Mouse (Mus musculus): ENCODE results near the gene Grk5. TPM values are rescaled to one million over a fixed set of nuclear protein-coding genes. Genes with fewer than 3 reads are reported as not detected.

The Grk5 gene
- polyA plus RNA-seq, 1 experiment from 2014 or later, result 3.5 TPM

- ATAC-seq (replicated peaks; ENCODE audit: extremely low read depth, insufficient read depth, low FRiP score), result no peak
- 0 out of 2 replicates have a peak, but pooled peaks cover 2% of the 10 kb centered on the region for H3K4me1 ChIP-seq (ENCODE audit: control insufficient read depth, insufficient read depth, low read length)
- H3K9ac ChIP-seq (ENCODE audit: low read length), result no peak overlapping the region
- H3K4me2 ChIP-seq (ENCODE audit: low read depth, low read length), result no peak overlapping the region
- H3K36me3 ChIP-seq (ENCODE audit: control insufficient read depth, insufficient read depth), result peaks cover 3% of the 10 kb centered on the region; the same call in 1 of the 2 replicates
- H3K9me3 ChIP-seq (replicated peaks; ENCODE audit: control insufficient read depth, low read length), result 0 out of 2 replicates have a peak, but pooled peaks cover 5% of the 10 kb centered on the region
- H3K27me3 ChIP-seq (ENCODE audit: control insufficient read depth, insufficient read depth, low read length), result no peaks in the 10 kb centered on the region
- no peak overlapping the region for H3K27ac ChIP-seq (ENCODE audit: low read length)
- no peak overlapping the region for H3K4me3 ChIP-seq (ENCODE audit: low read length)
Observed at GRCm38 (mm10) chr19:61052786-61053185, 163.2 kb downstream of the Grk5 start.

GRCm38 (mm10) chr19:61056783-61057410 is 167.3 kb downstream of the Grk5 start:
- Histone ChIP-seq H3K9me3 (replicated peaks; ENCODE audit: control insufficient read depth, low read length) (0 out of 2 replicates have a peak, but pooled peaks cover 5% of the 10 kb centered on the region), H3K36me3 (ENCODE audit: control insufficient read depth, insufficient read depth) (peaks cover 3% of the 10 kb centered on the region; the same call in 1 of the 2 replicates), H3K9ac (ENCODE audit: low read length) (no peak overlapping the region), H3K27ac (ENCODE audit: low read length) (no peak overlapping the region), H3K27me3 (ENCODE audit: control insufficient read depth, insufficient read depth, low read length) (no peaks in the 10 kb centered on the region), H3K4me1 (ENCODE audit: control insufficient read depth, insufficient read depth, low read length) (0 out of 2 replicates have a peak, but pooled peaks cover 2% of the 10 kb centered on the region), H3K4me2 (ENCODE audit: low read depth, low read length) (no peak overlapping the region), H3K4me3 (ENCODE audit: low read length) (no peak overlapping the region)
- no peak for ATAC-seq (replicated peaks; ENCODE audit: extremely low read depth, insufficient read depth, low FRiP score)
- 54% methylated on average over 5 of the region's 5 CpGs for WGBS

DNA sequence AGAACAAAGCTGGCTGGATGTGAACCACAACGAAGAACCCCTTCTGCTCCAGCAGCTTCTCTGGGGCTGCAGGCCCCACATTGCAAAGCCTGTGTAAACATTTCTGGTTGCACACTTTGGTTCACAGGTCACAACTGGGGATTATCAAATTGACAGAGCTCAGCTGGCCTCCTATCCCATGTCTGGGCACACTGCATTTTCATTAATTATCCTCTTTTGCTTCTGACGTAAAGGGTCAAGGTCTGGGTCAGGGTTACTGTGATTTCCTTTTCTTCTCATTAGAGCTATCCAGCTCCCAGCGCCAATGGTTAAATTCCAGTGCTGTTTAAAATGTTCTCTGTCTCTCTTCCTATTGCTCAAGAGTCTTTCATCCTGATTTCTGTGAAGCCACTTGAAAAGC is 168.0 kb downstream of the Grk5 start:
- Histone ChIP-seq H3K9ac (ENCODE audit: low read length) (no peak overlapping the region), H3K4me3 (ENCODE audit: low read length) (no peak overlapping the region), H3K36me3 (ENCODE audit: control insufficient read depth, insufficient read depth) (peaks cover 3% of the 10 kb centered on the region; the same call in 1 of the 2 replicates), H3K4me1 (ENCODE audit: control insufficient read depth, insufficient read depth, low read length) (0 out of 2 replicates have a peak, but pooled peaks cover 2% of the 10 kb centered on the region), H3K9me3 (replicated peaks; ENCODE audit: control insufficient read depth, low read length) (0 out of 2 replicates have a peak, but pooled peaks cover 5% of the 10 kb centered on the region), H3K4me2 (ENCODE audit: low read depth, low read length) (no peak overlapping the region), H3K27ac (ENCODE audit: low read length) (no peak overlapping the region), H3K27me3 (ENCODE audit: control insufficient read depth, insufficient read depth, low read length) (no peaks in the 10 kb centered on the region)
- WGBS, result 38% methylated on average over 3 of the region's 3 CpGs
- no peak for ATAC-seq (replicated peaks; ENCODE audit: extremely low read depth, insufficient read depth, low FRiP score)

DNA sequence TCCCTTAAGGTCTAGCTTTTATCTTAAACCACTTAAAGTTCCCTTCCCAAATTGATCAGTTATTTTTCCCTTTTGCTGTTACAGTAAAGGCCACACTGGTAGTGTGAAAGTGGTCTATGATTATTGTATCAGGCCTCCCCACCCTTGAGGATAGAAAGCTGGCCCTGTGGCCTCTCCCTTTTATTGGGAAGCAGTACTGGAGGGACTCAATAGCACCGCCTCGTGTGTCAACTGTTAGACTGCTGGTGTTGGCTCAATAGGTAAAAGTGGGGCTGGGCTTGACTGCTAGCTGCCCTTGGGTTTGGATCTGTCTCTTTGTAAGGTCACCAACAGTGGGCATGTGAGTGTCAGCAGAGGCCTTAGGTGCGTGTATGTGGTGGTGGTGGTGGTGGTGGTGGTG is 174.8 kb downstream of the Grk5 start:
- H3K4me2 ChIP-seq (ENCODE audit: low read depth, low read length), result no peak overlapping the region
- H3K4me1 ChIP-seq (ENCODE audit: control insufficient read depth, insufficient read depth, low read length), result no peaks in the 10 kb centered on the region
- ATAC-seq (replicated peaks; ENCODE audit: extremely low read depth, insufficient read depth, low FRiP score), result no peak
- no peaks in the 10 kb centered on the region for H3K27me3 ChIP-seq (ENCODE audit: control insufficient read depth, insufficient read depth, low read length)
- no peak overlapping the region for H3K9ac ChIP-seq (ENCODE audit: low read length)
- peaks cover 6% of the 10 kb centered on the region; the same call in 1 of the 2 replicates for H3K36me3 ChIP-seq (ENCODE audit: control insufficient read depth, insufficient read depth)
- 85% methylated on average over 3 of the region's 3 CpGs for WGBS
- H3K27ac ChIP-seq (ENCODE audit: low read length), result no peak overlapping the region
- no peak overlapping the region for H3K4me3 ChIP-seq (ENCODE audit: low read length)
- no peaks in the 10 kb centered on the region for H3K9me3 ChIP-seq (replicated peaks; ENCODE audit: control insufficient read depth, low read length)

DNA sequence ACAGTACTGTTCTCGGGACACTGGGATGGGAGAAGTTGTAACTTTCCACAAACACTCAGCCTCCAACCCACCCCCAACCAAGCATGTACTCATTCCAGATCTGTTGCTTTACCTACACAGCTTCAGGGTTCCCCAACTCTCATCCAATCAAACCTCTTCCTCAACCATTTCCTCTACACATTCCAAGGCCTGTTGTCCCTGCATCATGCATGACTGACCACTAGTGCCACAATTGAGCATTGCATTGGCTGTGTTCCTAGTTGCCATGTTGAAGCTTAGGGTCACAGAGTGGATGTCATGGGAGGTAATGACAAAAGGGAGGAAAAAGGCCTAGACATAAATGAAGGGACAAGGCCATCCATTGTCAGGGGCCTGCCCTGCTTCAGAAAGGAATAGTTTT is 175.5 kb downstream of the Grk5 start:
- H3K4me3 ChIP-seq (ENCODE audit: low read length), result no peak overlapping the region
- no peak for ATAC-seq (replicated peaks; ENCODE audit: extremely low read depth, insufficient read depth, low FRiP score)
- no peaks in the 10 kb centered on the region for H3K4me1 ChIP-seq (ENCODE audit: control insufficient read depth, insufficient read depth, low read length)
- H3K27ac ChIP-seq (ENCODE audit: low read length), result no peak overlapping the region
- peaks cover 6% of the 10 kb centered on the region; the same call in 1 of the 2 replicates for H3K36me3 ChIP-seq (ENCODE audit: control insufficient read depth, insufficient read depth)
- no peak overlapping the region for H3K9ac ChIP-seq (ENCODE audit: low read length)
- H3K9me3 ChIP-seq (replicated peaks; ENCODE audit: control insufficient read depth, low read length), result no peaks in the 10 kb centered on the region
- no peak overlapping the region for H3K4me2 ChIP-seq (ENCODE audit: low read depth, low read length)
- no peaks in the 10 kb centered on the region for H3K27me3 ChIP-seq (ENCODE audit: control insufficient read depth, insufficient read depth, low read length)
- WGBS, result 80% methylated on average over 1 of the region's 1 CpGs

GRCm38 (mm10) chr19:61078622-61079021 is 189.1 kb downstream of the Grk5 start:
- 77% methylated on average over 3 of the region's 3 CpGs for WGBS

DNA sequence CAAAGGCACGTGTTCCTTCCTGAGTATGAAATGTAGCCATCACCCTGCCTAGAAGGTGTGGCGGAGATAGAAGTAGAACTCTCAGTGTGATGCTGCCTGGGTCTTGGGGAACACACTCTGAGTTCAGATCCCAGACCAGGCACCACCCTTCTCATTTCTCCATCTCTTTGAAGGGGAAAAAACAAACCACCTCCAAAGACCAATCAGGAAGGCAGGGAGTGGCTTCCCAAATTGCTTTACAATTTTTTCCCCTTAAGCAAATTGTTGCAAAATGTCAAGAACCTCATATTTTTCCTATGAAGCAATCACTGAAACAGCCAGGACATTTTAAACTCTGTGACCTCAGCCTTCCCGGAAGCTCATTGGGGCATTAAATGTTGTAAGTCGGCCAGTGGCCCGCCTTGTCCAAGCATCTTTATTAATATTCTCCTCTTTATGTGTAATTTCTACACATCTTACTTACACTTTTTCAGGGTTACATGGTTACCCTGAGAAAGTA is 190.8 kb downstream of the Grk5 start:
- H3K27me3 ChIP-seq (ENCODE audit: control insufficient read depth, insufficient read depth, low read length), result no peaks in the 10 kb centered on the region
- H3K4me2 ChIP-seq (ENCODE audit: low read depth, low read length), result no peak overlapping the region
- H3K9ac ChIP-seq (ENCODE audit: low read length), result no peak overlapping the region
- no peaks in the 10 kb centered on the region for H3K4me1 ChIP-seq (ENCODE audit: control insufficient read depth, insufficient read depth, low read length)
- H3K27ac ChIP-seq (ENCODE audit: low read length), result no peak overlapping the region
- ATAC-seq (replicated peaks; ENCODE audit: extremely low read depth, insufficient read depth, low FRiP score), result no peak
- WGBS, result 83% methylated on average over 5 of the region's 5 CpGs
- H3K36me3 ChIP-seq (ENCODE audit: control insufficient read depth, insufficient read depth), result peaks cover 21% of the 10 kb centered on the region; the same call in 1 of the 2 replicates
- no peak overlapping the region for H3K4me3 ChIP-seq (ENCODE audit: low read length)
- no peaks in the 10 kb centered on the region for H3K9me3 ChIP-seq (replicated peaks; ENCODE audit: control insufficient read depth, low read length)

More at GRCm38 (mm10) chr19:61078622-61079021, 189.1 kb downstream of the Grk5 start:
- no peaks in the 10 kb centered on the region for H3K4me1 ChIP-seq (ENCODE audit: control insufficient read depth, insufficient read depth, low read length)
- no peak overlapping the region for H3K27ac ChIP-seq (ENCODE audit: low read length)
- H3K36me3 ChIP-seq (ENCODE audit: control insufficient read depth, insufficient read depth), result peaks cover 25% of the 10 kb centered on the region; the same call in 1 of the 2 replicates
- no peak overlapping the region for H3K9ac ChIP-seq (ENCODE audit: low read length)
- no peaks in the 10 kb centered on the region for H3K27me3 ChIP-seq (ENCODE audit: control insufficient read depth, insufficient read depth, low read length)
- H3K4me3 ChIP-seq (ENCODE audit: low read length), result no peak overlapping the region
- no peaks in the 10 kb centered on the region for H3K9me3 ChIP-seq (replicated peaks; ENCODE audit: control insufficient read depth, low read length)
- H3K4me2 ChIP-seq (ENCODE audit: low read depth, low read length), result no peak overlapping the region
- no peak for ATAC-seq (replicated peaks; ENCODE audit: extremely low read depth, insufficient read depth, low FRiP score)

DNA sequence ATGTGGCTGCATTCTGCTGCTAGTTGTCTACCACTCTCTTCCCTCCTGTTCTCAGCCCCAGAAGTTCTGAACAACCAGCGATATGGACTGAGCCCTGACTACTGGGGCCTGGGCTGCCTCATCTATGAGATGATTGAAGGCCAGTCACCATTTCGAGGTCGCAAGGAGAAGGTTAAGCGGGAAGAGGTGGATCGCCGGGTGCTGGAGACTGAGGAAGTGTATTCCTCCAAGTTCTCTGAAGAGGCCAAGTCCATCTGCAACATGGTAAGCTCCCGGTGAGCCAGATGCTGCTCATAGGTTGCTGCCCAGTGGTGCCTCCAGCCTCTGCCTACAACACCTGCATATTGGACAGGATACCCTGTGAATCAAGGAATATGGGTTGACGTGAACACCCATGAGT is 193.5 kb downstream of the Grk5 start:
- Histone ChIP-seq H3K4me1 (ENCODE audit: control insufficient read depth, insufficient read depth, low read length) (no peaks in the 10 kb centered on the region), H3K27me3 (ENCODE audit: control insufficient read depth, insufficient read depth, low read length) (no peaks in the 10 kb centered on the region), H3K9ac (ENCODE audit: low read length) (no peak overlapping the region), H3K36me3 (ENCODE audit: control insufficient read depth, insufficient read depth) (peaks cover 15% of the 10 kb centered on the region; the same call in 1 of the 2 replicates), H3K9me3 (replicated peaks; ENCODE audit: control insufficient read depth, low read length) (no peaks in the 10 kb centered on the region), H3K4me2 (ENCODE audit: low read depth, low read length) (no peak overlapping the region), H3K4me3 (ENCODE audit: low read length) (no peak overlapping the region), H3K27ac (ENCODE audit: low read length) (no peak overlapping the region)
- WGBS, result 93% methylated on average over 8 of the region's 8 CpGs
- ATAC-seq (replicated peaks; ENCODE audit: extremely low read depth, insufficient read depth, low FRiP score), result no peak

DNA sequence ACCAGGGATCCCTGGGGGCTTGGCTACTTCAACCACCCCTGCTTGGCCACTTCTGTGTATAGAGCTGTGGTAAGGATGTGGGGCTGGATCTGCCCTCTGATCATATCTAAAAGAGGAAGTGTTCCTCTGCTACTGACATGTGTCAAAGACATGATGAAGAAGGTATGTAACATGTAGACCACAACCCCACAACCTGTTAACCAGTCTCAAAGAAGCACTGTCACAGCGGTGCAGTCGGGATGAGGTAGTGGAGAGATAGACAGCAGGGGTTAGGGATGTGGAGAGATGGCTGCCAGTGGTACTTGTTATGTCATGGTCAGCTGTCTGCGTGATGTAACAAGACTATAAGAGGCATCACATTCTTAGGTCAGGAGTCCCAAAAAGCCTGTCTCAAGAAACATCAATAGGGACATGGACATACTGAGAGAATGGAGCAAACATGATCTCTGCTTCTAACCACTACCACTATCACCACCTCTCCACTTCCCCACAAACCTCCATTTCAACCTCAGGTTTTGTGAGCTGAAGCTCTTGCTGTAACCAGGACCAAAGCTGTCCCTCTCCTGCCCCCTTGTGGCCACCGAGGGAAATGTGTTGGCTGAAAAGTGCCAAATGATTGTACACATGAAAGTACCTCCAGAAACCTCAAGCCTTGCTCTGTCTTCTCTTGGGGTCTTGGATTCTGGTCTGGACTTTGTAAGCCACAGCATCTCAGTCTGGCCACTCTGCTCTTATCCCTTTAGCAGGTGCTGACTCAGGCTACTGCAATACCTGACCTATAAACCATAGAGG is 194.8 kb downstream of the Grk5 start:
- Histone ChIP-seq H3K9me3 (replicated peaks; ENCODE audit: control insufficient read depth, low read length) (no peaks in the 10 kb centered on the region), H3K27me3 (ENCODE audit: control insufficient read depth, insufficient read depth, low read length) (no peaks in the 10 kb centered on the region), H3K4me3 (ENCODE audit: low read length) (no peak overlapping the region), H3K9ac (ENCODE audit: low read length) (no peak overlapping the region), H3K4me1 (ENCODE audit: control insufficient read depth, insufficient read depth, low read length) (no peaks in the 10 kb centered on the region), H3K4me2 (ENCODE audit: low read depth, low read length) (no peak overlapping the region), H3K27ac (ENCODE audit: low read length) (no peak overlapping the region), H3K36me3 (ENCODE audit: control insufficient read depth, insufficient read depth) (peaks cover 19% of the 10 kb centered on the region; the same call in 1 of the 2 replicates)
- 43% methylated on average over 4 of the region's 4 CpGs for WGBS
- ATAC-seq (replicated peaks; ENCODE audit: extremely low read depth, insufficient read depth, low FRiP score), result peak; percentile 56

Data from heart, embryonic 16.5 days (tissue).